Mouse (Mus musculus): ENCODE measurements around the gene Rec114. TPM values are rescaled to one million over a fixed set of nuclear protein-coding genes. Genes with fewer than 3 reads are reported as not detected.

Rec114 gene
- polyA plus RNA-seq, 1 experiment: 0.50 TPM

GRCm38 (mm10) chr9:58703766-58704165, 40.0 kb downstream of the Rec114 start:
- Histone ChIP-seq H3K4me1 (ENCODE audit: control insufficient read depth, insufficient read depth, low read length) (no peaks in the 10 kb centered on the region), H3K4me3 (ENCODE audit: insufficient read depth, low read depth, low read length) (no peak overlapping the region), H3K27ac (ENCODE audit: insufficient read depth, low read depth, low read length) (no peak overlapping the region), H3K27me3 (replicated peaks; ENCODE audit: control insufficient read depth, insufficient read depth, low read length) (no peaks in the 10 kb centered on the region), H3K36me3 (ENCODE audit: control insufficient read depth, insufficient read depth, low read length) (no peaks in the 10 kb centered on the region)
- 85% methylated on average over 7 of the region's 7 CpGs for WGBS
- no peak for DNase-seq
- TF ChIP-seq POLR2A (IDR thresholded peaks at IDR 0.05; ENCODE audit: low read depth, low read length): no peak
- TF ChIP-seq CTCF (conservative IDR thresholded peaks at IDR 0.05; ENCODE audit: insufficient read depth, insufficient read length, low read depth, low read length): no peak

- no peak for DNase-seq
- Histone ChIP-seq H3K27ac (ENCODE audit: insufficient read depth, low read depth, low read length) (no peak overlapping the region), H3K27me3 (replicated peaks; ENCODE audit: control insufficient read depth, insufficient read depth, low read length) (no peaks in the 10 kb centered on the region), H3K4me3 (ENCODE audit: insufficient read depth, low read depth, low read length) (no peak overlapping the region), H3K36me3 (ENCODE audit: control insufficient read depth, insufficient read depth, low read length) (no peaks in the 10 kb centered on the region), H3K4me1 (ENCODE audit: control insufficient read depth, insufficient read depth, low read length) (no peaks in the 10 kb centered on the region)
- WGBS: 92% methylated on average over 2 of the region's 2 CpGs
- TF ChIP-seq POLR2A (IDR thresholded peaks at IDR 0.05; ENCODE audit: low read depth, low read length): no peak
- no peak for TF ChIP-seq CTCF (conservative IDR thresholded peaks at IDR 0.05; ENCODE audit: insufficient read depth, insufficient read length, low read depth, low read length)
Measured at GRCm38 (mm10) chr9:58701751-58702150, 42.0 kb downstream of the Rec114 start.

GRCm38 (mm10) chr9:58698486-58698885, 45.3 kb downstream of the Rec114 start:
- no peak for DNase-seq
- 93% methylated on average over 2 of the region's 2 CpGs for WGBS
- TF ChIP-seq POLR2A (IDR thresholded peaks at IDR 0.05; ENCODE audit: low read depth, low read length) (no peak), CTCF (conservative IDR thresholded peaks at IDR 0.05; ENCODE audit: insufficient read depth, insufficient read length, low read depth, low read length) (no peak)

GRCm38 (mm10) chr9:58691471-58691870, 52.3 kb downstream of the Rec114 start:
- no peak overlapping the region for H3K4me3 ChIP-seq (ENCODE audit: insufficient read depth, low read depth, low read length)
- 85% methylated on average over 7 of the region's 7 CpGs for WGBS
- no peak overlapping the region for H3K27ac ChIP-seq (ENCODE audit: insufficient read depth, low read depth, low read length)
- H3K4me1 ChIP-seq (ENCODE audit: control insufficient read depth, insufficient read depth, low read length): no peaks in the 10 kb centered on the region
- H3K27me3 ChIP-seq (replicated peaks; ENCODE audit: control insufficient read depth, insufficient read depth, low read length): no peaks in the 10 kb centered on the region
- no peaks in the 10 kb centered on the region for H3K36me3 ChIP-seq (ENCODE audit: control insufficient read depth, insufficient read depth, low read length)
- TF ChIP-seq CTCF (conservative IDR thresholded peaks at IDR 0.05; ENCODE audit: insufficient read depth, insufficient read length, low read depth, low read length): no peak
- TF ChIP-seq POLR2A (IDR thresholded peaks at IDR 0.05; ENCODE audit: low read depth, low read length): no peak
- no peak for DNase-seq

More at GRCm38 (mm10) chr9:58698486-58698885, 45.3 kb downstream of the Rec114 start:
- Histone ChIP-seq H3K4me3 (ENCODE audit: insufficient read depth, low read depth, low read length) (no peak overlapping the region), H3K27ac (ENCODE audit: insufficient read depth, low read depth, low read length) (no peak overlapping the region), H3K36me3 (ENCODE audit: control insufficient read depth, insufficient read depth, low read length) (no peaks in the 10 kb centered on the region), H3K4me1 (ENCODE audit: control insufficient read depth, insufficient read depth, low read length) (no peaks in the 10 kb centered on the region), H3K27me3 (replicated peaks; ENCODE audit: control insufficient read depth, insufficient read depth, low read length) (no peaks in the 10 kb centered on the region)

GRCm38 (mm10) chr9:58690701-58691100, 53.1 kb downstream of the Rec114 start:
- TF ChIP-seq POLR2A (IDR thresholded peaks at IDR 0.05; ENCODE audit: low read depth, low read length) (no peak), CTCF (conservative IDR thresholded peaks at IDR 0.05; ENCODE audit: insufficient read depth, insufficient read length, low read depth, low read length) (no peak)
- H3K27ac ChIP-seq (ENCODE audit: insufficient read depth, low read depth, low read length): no peak overlapping the region
- H3K27me3 ChIP-seq (replicated peaks; ENCODE audit: control insufficient read depth, insufficient read depth, low read length): no peaks in the 10 kb centered on the region
- no peak for DNase-seq
- no peaks in the 10 kb centered on the region for H3K36me3 ChIP-seq (ENCODE audit: control insufficient read depth, insufficient read depth, low read length)
- H3K4me3 ChIP-seq (ENCODE audit: insufficient read depth, low read depth, low read length): no peak overlapping the region
- no peaks in the 10 kb centered on the region for H3K4me1 ChIP-seq (ENCODE audit: control insufficient read depth, insufficient read depth, low read length)
- WGBS: 89% methylated on average over 4 of the region's 4 CpGs

- no peaks in the 10 kb centered on the region for H3K36me3 ChIP-seq (ENCODE audit: control insufficient read depth, insufficient read depth, low read length)
- no peak overlapping the region for H3K4me3 ChIP-seq (ENCODE audit: insufficient read depth, low read depth, low read length)
- TF ChIP-seq POLR2A (IDR thresholded peaks at IDR 0.05; ENCODE audit: low read depth, low read length) (no peak), CTCF (conservative IDR thresholded peaks at IDR 0.05; ENCODE audit: insufficient read depth, insufficient read length, low read depth, low read length) (no peak)
- 89% methylated on average over 4 of the region's 4 CpGs for WGBS
- no peak overlapping the region for H3K27ac ChIP-seq (ENCODE audit: insufficient read depth, low read depth, low read length)
- no peak for DNase-seq
- no peaks in the 10 kb centered on the region for H3K27me3 ChIP-seq (replicated peaks; ENCODE audit: control insufficient read depth, insufficient read depth, low read length)
- no peaks in the 10 kb centered on the region for H3K4me1 ChIP-seq (ENCODE audit: control insufficient read depth, insufficient read depth, low read length)
Measured at GRCm38 (mm10) chr9:58688076-58688475, 55.7 kb downstream of the Rec114 start.

GRCm38 (mm10) chr9:58685290-58685689, 58.5 kb downstream of the Rec114 start:
- Histone ChIP-seq H3K27ac (ENCODE audit: insufficient read depth, low read depth, low read length) (no peak overlapping the region), H3K27me3 (replicated peaks; ENCODE audit: control insufficient read depth, insufficient read depth, low read length) (no peaks in the 10 kb centered on the region), H3K4me1 (ENCODE audit: control insufficient read depth, insufficient read depth, low read length) (no peaks in the 10 kb centered on the region), H3K4me3 (ENCODE audit: insufficient read depth, low read depth, low read length) (no peak overlapping the region), H3K36me3 (ENCODE audit: control insufficient read depth, insufficient read depth, low read length) (no peaks in the 10 kb centered on the region)
- no peak for TF ChIP-seq CTCF (conservative IDR thresholded peaks at IDR 0.05; ENCODE audit: insufficient read depth, insufficient read length, low read depth, low read length)
- TF ChIP-seq POLR2A (IDR thresholded peaks at IDR 0.05; ENCODE audit: low read depth, low read length): no peak
- WGBS: 73% methylated on average over 10 of the region's 10 CpGs
- DNase-seq: no peak

All from kidney, adult 2 months (tissue).